Mouse (Mus musculus) E14TG2a.4 (cell line): ENCODE results near the gene Mroh3.

Source experiments
- CTCF ChIP-seq: conservative IDR thresholded peaks from 2 replicates; pipeline ENCODE4 v1.5.1; 2014; ENCODE audit warnings: low read length
- NANOG ChIP-seq: IDR thresholded peaks from 2 replicates; pipeline ENCODE4 v1.6.1; 2014; ENCODE audit warnings: borderline replicate concordance, low read length, mixed read lengths
- POU5F1 ChIP-seq: IDR thresholded peaks from 2 replicates; pipeline ENCODE4 v1.6.1; 2014; ENCODE audit warnings: low read length, borderline replicate concordance

GRCm38 (mm10) chr1:136229040-136229373 lies 16.4 kb upstream of the Mroh3 start:
- TF ChIP-seq CTCF, result no peak
- TF ChIP-seq NANOG, result no peak
- TF ChIP-seq POU5F1, result no peak
